Mouse (Mus musculus): ENCODE measurements at regions not wholly inside any gene's neighbourhood (a gene's known extent, or its start where the extent isn't known, plus 50 kb on each side); places are given as distances from the start of the nearest gene placed in this dataset.
A peak's percentile ranks its signal among the peaks of the same experiment; 100 is the strongest.

GRCm38 (mm10) chrX:99291423-99291963 is 155.6 kb downstream of the Efnb1 start:
- WGBS, result 38% methylated on average over 9 of the region's 10 CpGs
- Histone ChIP-seq H3K27ac (peak overlapping the region; percentile 31; the same call in 1 of the 2 replicates), H3K4me2 (no peak overlapping the region), H3K9ac (replicated peaks) (no peak overlapping the region), H3K4me1 (replicated peaks) (peaks cover 17% of the 10 kb centered on the region), H3K27me3 (peaks cover 92% of the 10 kb centered on the region), H3K9me3 (no peaks in the 10 kb centered on the region), H3K36me3 (no peaks in the 10 kb centered on the region), H3K4me3 (replicated peaks) (no peak overlapping the region)
- ATAC-seq (ENCODE audit: insufficient number of reproducible peaks, insufficient read depth, low FRiP score, low TSS enrichment, low read depth), result 0 out of 2 replicates have a peak, but pooled peaks have one; percentile 56

- 78% methylated on average over 4 of the region's 4 CpGs for WGBS
These were observed 152.1 kb downstream of the Efnb1 start for GRCm38 (mm10) chrX:99287988-99288387.

DNA sequence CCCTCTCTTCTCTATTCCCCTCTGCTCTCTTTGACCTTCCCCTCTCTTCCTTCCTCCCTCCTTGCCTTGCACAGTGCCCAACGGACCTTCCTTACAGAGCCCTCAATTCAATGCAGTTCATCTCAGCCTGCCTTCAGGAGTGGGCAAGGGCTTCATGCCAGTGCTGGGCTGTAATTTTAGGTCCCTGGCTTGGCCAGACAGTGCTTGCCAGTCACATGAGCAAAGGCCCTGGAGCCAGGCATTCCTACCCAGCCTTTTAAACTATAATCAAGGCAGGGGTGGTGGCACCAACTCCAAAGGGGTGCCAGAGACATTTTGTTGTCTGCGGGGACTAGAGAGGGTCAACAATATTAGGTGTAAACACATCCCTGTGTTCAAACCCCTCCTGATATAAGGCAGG is 150.9 kb downstream of the Efnb1 start:
- H3K27ac ChIP-seq, result no peak overlapping the region
- H3K4me1 ChIP-seq (replicated peaks), result peaks cover 25% of the 10 kb centered on the region
- no peak overlapping the region for H3K4me3 ChIP-seq (replicated peaks)
- no peaks in the 10 kb centered on the region for H3K36me3 ChIP-seq
- H3K9me3 ChIP-seq, result no peaks in the 10 kb centered on the region
- H3K9ac ChIP-seq (replicated peaks), result no peak overlapping the region
- H3K27me3 ChIP-seq, result peaks cover 91% of the 10 kb centered on the region
- ATAC-seq (ENCODE audit: insufficient number of reproducible peaks, insufficient read depth, low FRiP score, low TSS enrichment, low read depth), result no peak
- 69% methylated on average over 2 of the region's 2 CpGs for WGBS
- no peak overlapping the region for H3K4me2 ChIP-seq

More at GRCm38 (mm10) chrX:99287988-99288387, 152.1 kb downstream of the Efnb1 start:
- Histone ChIP-seq H3K27me3 (peaks cover 92% of the 10 kb centered on the region), H3K4me3 (replicated peaks) (no peak overlapping the region), H3K4me2 (no peak overlapping the region), H3K4me1 (replicated peaks) (peaks cover 27% of the 10 kb centered on the region), H3K9me3 (no peaks in the 10 kb centered on the region), H3K27ac (no peak overlapping the region), H3K9ac (replicated peaks) (no peak overlapping the region), H3K36me3 (no peaks in the 10 kb centered on the region)
- no peak for ATAC-seq (ENCODE audit: insufficient number of reproducible peaks, insufficient read depth, low FRiP score, low TSS enrichment, low read depth)

GRCm38 (mm10) chrX:99285611-99286010 is 149.7 kb downstream of the Efnb1 start:
- 16% methylated on average over 9 of the region's 9 CpGs for WGBS
- no peak overlapping the region for H3K9ac ChIP-seq (replicated peaks)
- peaks cover 91% of the 10 kb centered on the region for H3K27me3 ChIP-seq
- H3K4me2 ChIP-seq, result no peak overlapping the region
- H3K36me3 ChIP-seq, result no peaks in the 10 kb centered on the region
- H3K27ac ChIP-seq, result peak overlapping the region; percentile 72
- no peaks in the 10 kb centered on the region for H3K9me3 ChIP-seq
- peak; percentile 72 for ATAC-seq (ENCODE audit: insufficient number of reproducible peaks, insufficient read depth, low FRiP score, low TSS enrichment, low read depth)
- peaks cover 16% of the 10 kb centered on the region for H3K4me1 ChIP-seq (replicated peaks)
- no peak overlapping the region for H3K4me3 ChIP-seq (replicated peaks)

- peaks cover 88% of the 10 kb centered on the region for H3K27me3 ChIP-seq
- H3K36me3 ChIP-seq, result no peaks in the 10 kb centered on the region
- H3K9me3 ChIP-seq, result no peaks in the 10 kb centered on the region
- no peak overlapping the region for H3K4me2 ChIP-seq
- no peak overlapping the region for H3K9ac ChIP-seq (replicated peaks)
- peaks cover 14% of the 10 kb centered on the region for H3K4me1 ChIP-seq (replicated peaks)
- WGBS, result 61% methylated on average over 5 of the region's 5 CpGs
- ATAC-seq (ENCODE audit: insufficient number of reproducible peaks, insufficient read depth, low FRiP score, low TSS enrichment, low read depth), result no peak
- no peak overlapping the region for H3K27ac ChIP-seq
- H3K4me3 ChIP-seq (replicated peaks), result no peak overlapping the region
These were observed 145.1 kb downstream of the Efnb1 start for GRCm38 (mm10) chrX:99280991-99281390.

DNA sequence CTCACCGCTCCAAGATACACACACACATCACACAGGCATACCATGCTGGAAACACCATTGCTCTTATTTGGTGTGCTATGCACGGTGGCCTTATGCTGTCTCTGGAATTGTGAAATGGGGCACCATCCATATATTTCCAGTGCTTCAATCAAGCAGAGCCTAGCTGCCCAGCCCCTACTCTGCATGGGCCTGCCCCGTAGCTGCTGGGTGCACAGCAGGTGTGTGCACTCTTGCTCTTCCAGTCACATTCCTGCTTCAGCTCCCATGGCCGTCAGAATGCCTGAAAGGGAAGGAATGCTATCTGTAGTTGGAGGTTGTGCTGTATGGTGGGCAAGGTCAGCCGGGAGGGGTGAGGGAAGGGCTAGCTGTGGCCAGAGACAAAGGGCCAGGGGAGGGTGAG is 144.6 kb downstream of the Efnb1 start:
- Histone ChIP-seq H3K36me3 (no peaks in the 10 kb centered on the region), H3K9ac (replicated peaks) (no peak overlapping the region), H3K9me3 (no peaks in the 10 kb centered on the region), H3K4me1 (replicated peaks) (peaks cover 9% of the 10 kb centered on the region), H3K4me3 (replicated peaks) (no peak overlapping the region), H3K4me2 (no peak overlapping the region), H3K27ac (no peak overlapping the region), H3K27me3 (peaks cover 87% of the 10 kb centered on the region)
- 48% methylated on average over 5 of the region's 5 CpGs for WGBS
- no peak for ATAC-seq (ENCODE audit: insufficient number of reproducible peaks, insufficient read depth, low FRiP score, low TSS enrichment, low read depth)

GRCm38 (mm10) chrX:99275536-99275935 is 139.6 kb downstream of the Efnb1 start:
- Histone ChIP-seq H3K9ac (replicated peaks) (no peak overlapping the region), H3K4me1 (replicated peaks) (peaks cover 2% of the 10 kb centered on the region; the same call in 1 of the 2 replicates), H3K4me3 (replicated peaks) (no peak overlapping the region), H3K27ac (no peak overlapping the region), H3K36me3 (no peaks in the 10 kb centered on the region), H3K27me3 (peaks cover 63% of the 10 kb centered on the region), H3K9me3 (no peaks in the 10 kb centered on the region), H3K4me2 (no peak overlapping the region)
- no peak for ATAC-seq (ENCODE audit: insufficient number of reproducible peaks, insufficient read depth, low FRiP score, low TSS enrichment, low read depth)
- 82% methylated on average over 5 of the region's 5 CpGs for WGBS

DNA sequence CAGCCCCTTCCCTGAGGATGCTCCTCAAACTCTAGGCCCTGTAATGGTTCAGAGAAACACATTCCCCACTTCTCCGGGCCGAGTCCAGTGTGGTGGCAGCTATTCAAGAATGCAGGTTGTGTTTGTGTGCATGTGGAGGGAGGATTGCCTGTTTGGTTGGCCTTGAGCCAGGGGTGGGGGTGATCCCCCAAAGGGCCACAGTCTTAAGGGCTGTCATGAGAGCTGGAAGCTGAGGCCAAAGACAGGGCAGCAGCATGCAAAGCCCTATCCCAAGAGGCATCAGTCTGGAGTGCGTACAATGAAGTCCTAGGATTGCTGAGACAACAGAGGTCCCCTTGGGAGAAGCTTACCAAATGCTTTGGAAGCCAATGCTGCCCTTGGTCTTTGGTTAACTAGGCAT is 136.0 kb downstream of the Efnb1 start:
- Histone ChIP-seq H3K27ac (no peak overlapping the region), H3K4me2 (no peak overlapping the region), H3K4me1 (replicated peaks) (no peaks in the 10 kb centered on the region), H3K9ac (replicated peaks) (no peak overlapping the region), H3K36me3 (no peaks in the 10 kb centered on the region), H3K27me3 (peaks cover 37% of the 10 kb centered on the region), H3K4me3 (replicated peaks) (no peak overlapping the region), H3K9me3 (peaks cover 6% of the 10 kb centered on the region; the same call in 1 of the 2 replicates)
- 84% methylated on average over 3 of the region's 3 CpGs for WGBS
- ATAC-seq (ENCODE audit: insufficient number of reproducible peaks, insufficient read depth, low FRiP score, low TSS enrichment, low read depth), result no peak

DNA sequence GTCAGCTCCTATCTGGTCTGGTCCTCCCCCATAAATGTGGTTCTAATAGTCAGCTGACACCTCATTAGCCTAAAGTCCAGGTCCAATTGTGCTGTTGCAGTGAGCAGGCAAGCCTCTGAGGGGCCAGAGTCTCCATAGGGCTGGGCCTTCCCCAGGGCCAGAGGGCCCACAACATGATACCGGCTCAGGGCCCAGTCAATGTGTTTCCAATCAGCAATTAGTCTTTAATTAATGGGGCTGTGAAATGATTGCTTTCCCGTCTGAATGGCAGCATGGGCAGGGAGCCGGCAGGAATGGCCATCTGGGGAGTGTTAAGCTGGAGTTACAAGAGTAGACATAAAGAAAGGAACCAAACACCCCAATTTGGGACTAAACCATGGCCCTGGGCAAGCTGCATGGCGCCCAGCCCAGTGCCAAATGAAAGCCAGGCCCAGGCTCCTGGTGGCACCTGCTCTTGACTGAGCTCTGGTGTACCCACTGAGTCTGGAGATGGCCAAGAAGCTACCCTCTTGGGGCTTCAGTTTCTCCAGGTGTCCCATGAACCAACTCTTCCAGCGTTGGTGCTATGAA is 113.2 kb downstream of the Efnb1 start:
- H3K9me3 ChIP-seq, result no peaks in the 10 kb centered on the region
- no peak overlapping the region for H3K27ac ChIP-seq
- H3K36me3 ChIP-seq, result no peaks in the 10 kb centered on the region
- H3K4me2 ChIP-seq, result no peak overlapping the region
- H3K4me1 ChIP-seq (replicated peaks), result 0 out of 2 replicates have a peak, but pooled peaks cover 5% of the 10 kb centered on the region
- H3K4me3 ChIP-seq (replicated peaks), result no peak overlapping the region
- no peak for ATAC-seq (ENCODE audit: insufficient number of reproducible peaks, insufficient read depth, low FRiP score, low TSS enrichment, low read depth)
- peaks cover 82% of the 10 kb centered on the region for H3K27me3 ChIP-seq
- WGBS, result 38% methylated on average over 5 of the region's 5 CpGs
- no peak overlapping the region for H3K9ac ChIP-seq (replicated peaks)

DNA sequence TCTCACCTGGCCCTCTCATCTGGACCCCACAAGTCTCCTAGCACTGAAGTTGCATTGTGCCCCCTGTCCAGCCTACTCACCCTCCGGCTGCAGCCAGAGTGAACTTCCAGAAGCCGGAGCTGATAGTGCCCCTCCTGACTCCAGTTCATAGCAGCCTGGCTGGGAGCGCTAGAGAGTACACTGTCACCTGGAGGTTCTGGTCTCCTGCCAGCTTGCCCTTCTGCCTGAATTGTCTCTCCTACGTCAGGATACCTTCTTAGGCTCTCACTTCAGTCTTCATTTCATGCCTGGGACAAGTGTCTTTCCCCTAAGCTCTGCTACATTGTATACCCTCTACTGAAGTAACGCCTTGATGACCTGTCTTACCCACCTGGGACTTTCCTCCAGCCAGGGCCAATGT is 112.3 kb downstream of the Efnb1 start:
- Histone ChIP-seq H3K4me1 (replicated peaks) (0 out of 2 replicates have a peak, but pooled peaks cover 5% of the 10 kb centered on the region), H3K9me3 (no peaks in the 10 kb centered on the region), H3K36me3 (no peaks in the 10 kb centered on the region), H3K9ac (replicated peaks) (no peak overlapping the region), H3K4me2 (no peak overlapping the region), H3K27me3 (peaks cover 85% of the 10 kb centered on the region), H3K27ac (no peak overlapping the region), H3K4me3 (replicated peaks) (no peak overlapping the region)
- no peak for ATAC-seq (ENCODE audit: insufficient number of reproducible peaks, insufficient read depth, low FRiP score, low TSS enrichment, low read depth)
- 75% methylated on average over 5 of the region's 5 CpGs for WGBS

DNA sequence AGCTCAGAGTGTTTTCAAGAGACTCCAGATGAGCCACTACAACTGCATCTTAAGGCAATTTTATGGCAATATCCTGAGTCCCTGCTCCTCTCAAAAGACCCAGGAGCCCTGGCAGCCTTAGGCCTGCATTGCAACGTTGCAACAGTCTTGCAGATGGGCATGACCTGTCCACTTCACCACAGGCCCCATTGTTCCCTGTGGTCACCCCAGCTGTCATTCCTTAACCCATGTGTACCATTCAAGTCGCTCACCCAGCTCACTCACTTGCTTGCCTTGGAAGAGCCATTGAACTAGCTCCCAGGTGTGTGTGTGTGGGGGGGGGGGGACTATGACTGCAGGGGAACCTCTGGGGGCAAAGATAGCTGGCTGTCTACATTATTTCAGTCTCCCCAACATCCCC is 110.8 kb downstream of the Efnb1 start:
- H3K9me3 ChIP-seq, result no peaks in the 10 kb centered on the region
- H3K27ac ChIP-seq, result no peak overlapping the region
- no peak overlapping the region for H3K4me3 ChIP-seq (replicated peaks)
- H3K4me1 ChIP-seq (replicated peaks), result peaks cover 11% of the 10 kb centered on the region; the same call in 1 of the 2 replicates
- peaks cover 91% of the 10 kb centered on the region for H3K27me3 ChIP-seq
- no peaks in the 10 kb centered on the region for H3K36me3 ChIP-seq
- H3K9ac ChIP-seq (replicated peaks), result no peak overlapping the region
- 55% methylated on average over 2 of the region's 2 CpGs for WGBS
- no peak overlapping the region for H3K4me2 ChIP-seq
- ATAC-seq (ENCODE audit: insufficient number of reproducible peaks, insufficient read depth, low FRiP score, low TSS enrichment, low read depth), result no peak

DNA sequence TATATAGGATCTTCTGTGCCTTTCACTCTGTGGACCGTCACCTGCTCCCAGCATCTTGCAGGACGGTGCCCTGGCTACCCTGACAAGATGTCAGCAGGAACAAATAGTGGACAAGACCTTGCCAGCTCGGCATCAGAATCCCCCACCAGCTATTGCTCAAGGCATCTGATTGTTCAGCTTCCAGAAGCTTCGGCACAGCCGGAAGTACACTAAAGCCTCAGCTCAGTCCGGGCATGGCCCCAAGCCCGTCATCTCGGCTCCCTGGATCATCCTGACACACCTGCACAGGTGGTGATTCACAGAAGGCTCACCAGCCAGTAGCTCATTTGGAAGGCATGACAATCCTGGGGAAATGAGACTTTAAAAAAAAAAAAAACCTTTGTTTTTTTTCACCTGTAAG is 110.1 kb downstream of the Efnb1 start:
- no peak for ATAC-seq (ENCODE audit: insufficient number of reproducible peaks, insufficient read depth, low FRiP score, low TSS enrichment, low read depth)
- Histone ChIP-seq H3K9ac (replicated peaks) (no peak overlapping the region), H3K4me2 (no peak overlapping the region), H3K27me3 (peaks cover 92% of the 10 kb centered on the region), H3K36me3 (no peaks in the 10 kb centered on the region), H3K4me3 (replicated peaks) (no peak overlapping the region), H3K4me1 (replicated peaks) (peaks cover 11% of the 10 kb centered on the region; the same call in 1 of the 2 replicates), H3K27ac (no peak overlapping the region), H3K9me3 (no peaks in the 10 kb centered on the region)
- WGBS, result 89% methylated on average over 8 of the region's 8 CpGs
